In the genomic region with DNA sequence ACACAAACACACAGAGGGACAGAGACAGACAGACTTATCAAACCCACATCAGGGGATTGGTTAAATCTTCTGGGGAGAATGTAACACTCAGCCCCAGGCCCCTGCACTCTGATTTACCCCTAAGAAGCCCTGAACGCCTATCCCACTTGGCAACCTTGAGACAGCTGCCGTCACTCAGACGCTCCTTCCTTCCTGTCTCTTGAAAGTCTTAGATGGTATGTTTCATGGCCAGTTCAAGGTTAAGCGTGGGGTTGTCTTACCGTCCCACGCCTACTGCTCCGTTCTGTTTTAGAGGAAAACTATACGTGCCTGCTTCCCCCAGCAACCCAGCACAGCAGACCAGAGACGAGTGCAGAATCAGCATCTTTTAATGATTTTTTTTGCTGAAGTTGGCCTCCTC, we compare ENCODE assay signal across 24 mouse cellular contexts. TPM values are rescaled to one million over a fixed set of nuclear protein-coding genes. Genes with fewer than 3 reads are reported as not detected.
DNase-seq lines count a peak whose midpoint lies in the region; ATAC-seq and TF ChIP-seq lines count a peak whose summit lies in the region.
"Had no signal": no experiment of that assay in that cellular context is flagged by ENCODE, and none has a peak within 500 bp of the region (broad histone marks: within the 10 kb centered on the region; RNA-seq: fewer than 3 reads in every experiment).

No protein-coding gene starts in this region.

- no peak overlapping the region for H3K9ac ChIP-seq in embryonic facial prominence, embryonic 12.5 days
- H3K9ac ChIP-seq: embryonic facial prominence, embryonic 13.5 days; embryonic facial prominence, embryonic 15.5 days; forebrain, embryonic 12.5 days had no signal

- H3K4me2 ChIP-seq in embryonic facial prominence, embryonic 12.5 days (replicated peaks): no peak overlapping the region
- H3K4me2 ChIP-seq: embryonic facial prominence, embryonic 13.5 days; embryonic facial prominence, embryonic 15.5 days; forebrain, embryonic 12.5 days had no signal

- 67% methylated on average over 9 of the region's 9 CpGs for WGBS in embryonic facial prominence, embryonic 12.5 days
- WGBS in embryonic facial prominence, embryonic 10.5 days: 74% methylated on average over 9 of the region's 9 CpGs

- no peaks in the 10 kb centered on the region for H3K36me3 ChIP-seq in embryonic facial prominence, embryonic 12.5 days
- no peaks in the 10 kb centered on the region for H3K36me3 ChIP-seq in embryonic facial prominence, embryonic 10.5 days (replicated peaks)
- H3K36me3 ChIP-seq: embryonic facial prominence, embryonic 13.5 days; embryonic facial prominence, embryonic 15.5 days; forebrain, embryonic 10.5 days; forebrain, embryonic 12.5 days had no signal

- no peak overlapping the region for H3K4me3 ChIP-seq in embryonic facial prominence, embryonic 12.5 days
- H3K4me3 ChIP-seq in embryonic facial prominence, embryonic 10.5 days: no peak overlapping the region
- H3K4me3 ChIP-seq in left cerebral cortex, adult 2 months: no peak overlapping the region
- H3K4me3 ChIP-seq: embryonic facial prominence, embryonic 13.5 days; embryonic facial prominence, embryonic 15.5 days; erythroblast, embryonic 14.5 days; forebrain, embryonic 10.5 days; forebrain, embryonic 12.5 days had no signal

- intact Hi-C loops in left cerebral cortex, adult 2 months (cut with DNase I): no loop called here

- no peak for DNase-seq in embryonic facial prominence, embryonic 10.5 days (ENCODE audit: low spot score)
- peak; percentile 52 for DNase-seq in ES-CJ7 (ENCODE audit: low read depth, low spot score)
- DNase-seq in ZHBTc4 (ENCODE audit: low read depth, low spot score): peak; percentile 60
- no peak for DNase-seq in left cerebral cortex, adult 2 months (ENCODE audit: extremely low spot score in 1 of 2, low spot score in 2 of 2)
- DNase-seq: adrenal gland, adult 2 months; adrenal gland, postnatal 10 days; adrenal gland, postnatal 25 days; B cell, adult 2 months; cerebellum, adult 11 months; cerebellum, adult 18-20 months; cerebellum, adult 8-10 months; cerebellum, adult 9-11 months; cerebellum, postnatal 14 days; cerebellum, postnatal 36 days; embryo, embryonic 11 days had no signal

- ATAC-seq in embryonic facial prominence, embryonic 12.5 days (ENCODE audit: insufficient number of reproducible peaks, insufficient read depth, low FRiP score, low TSS enrichment): no peak
- ATAC-seq: CD4-positive, CD25-positive, alpha-beta regulatory T cell, adult 4 months; forebrain, embryonic 14.5 days; forebrain, embryonic 16.5 days had no signal

- no peak for TF ChIP-seq CTCF in left cerebral cortex, adult 2 months (IDR thresholded peaks at IDR 0.05)

- peaks cover 6% of the 10 kb centered on the region; the same call in 1 of the 2 replicates for H3K4me1 ChIP-seq in embryonic facial prominence, embryonic 12.5 days
- peaks cover 15% of the 10 kb centered on the region; the same call in 1 of the 2 replicates for H3K4me1 ChIP-seq in embryonic facial prominence, embryonic 10.5 days
- H3K4me1 ChIP-seq: forebrain, embryonic 12.5 days had no signal

- 0 out of 2 replicates have a peak overlapping the region, but pooled peaks have one; percentile 17 for H3K27ac ChIP-seq in embryonic facial prominence, embryonic 12.5 days
- H3K27ac ChIP-seq in embryonic facial prominence, embryonic 10.5 days (replicated peaks): no peak overlapping the region
- H3K27ac ChIP-seq in left cerebral cortex, adult 2 months: no peak overlapping the region
- H3K27ac ChIP-seq: embryonic facial prominence, embryonic 13.5 days; embryonic facial prominence, embryonic 15.5 days; forebrain, embryonic 10.5 days; forebrain, embryonic 12.5 days had no signal

- no peaks in the 10 kb centered on the region for H3K27me3 ChIP-seq in embryonic facial prominence, embryonic 12.5 days
- H3K27me3 ChIP-seq in embryonic facial prominence, embryonic 10.5 days (replicated peaks; ENCODE audit: low read depth, poor library complexity, severe bottlenecking): no peaks in the 10 kb centered on the region
- H3K27me3 ChIP-seq: embryonic facial prominence, embryonic 13.5 days; embryonic facial prominence, embryonic 15.5 days; forebrain, embryonic 12.5 days had no signal

- H3K9me3 ChIP-seq in embryonic facial prominence, embryonic 12.5 days: no peaks in the 10 kb centered on the region
- no peaks in the 10 kb centered on the region for H3K9me3 ChIP-seq in embryonic facial prominence, embryonic 10.5 days
- H3K9me3 ChIP-seq: embryonic facial prominence, embryonic 13.5 days; embryonic facial prominence, embryonic 15.5 days; forebrain, embryonic 10.5 days; forebrain, embryonic 12.5 days had no signal

RNA-seq across cellular contexts. Expression of gene Tbc1d8, which starts 27.0 kb away (rescaled TPM):
- 9.4 and 9.9 TPM in 2 replicates for polyA plus RNA-seq in embryonic facial prominence, embryonic 12.5 days (2016; fragmentation: Nextera tagmentation; extraction: Ambion mirVana)
- polyA plus RNA-seq in embryonic facial prominence, embryonic 10.5 days (2016; fragmentation: Nextera tagmentation; extraction: Ambion mirVana): 5.2 and 5.3 TPM in 2 replicates
- 10 to 100 TPM; 18.3 to 20.2 TPM for total RNA-seq in left cerebral cortex, adult 2 months (2021)

RNA-seq across cellular contexts. Expression of gene Cnot11, which starts 29.2 kb away (rescaled TPM):
- 30.8 and 32.3 TPM in 2 replicates for polyA plus RNA-seq in embryonic facial prominence, embryonic 12.5 days (2016; fragmentation: Nextera tagmentation; extraction: Ambion mirVana)
- polyA plus RNA-seq in embryonic facial prominence, embryonic 10.5 days (2016; fragmentation: Nextera tagmentation; extraction: Ambion mirVana): 23.2 and 25.3 TPM in 2 replicates
- total RNA-seq in left cerebral cortex, adult 2 months (2021): 10 to 100 TPM; 22.8 to 26.4 TPM

Comparison
In these comparisons a context has a peak if more than half of its experiments do, and no peak if none do; other contexts are left out.
1. DNase-seq: peak in ES-CJ7 (single experiment) and ZHBTc4 (single experiment); none in embryonic facial prominence, embryonic 10.5 days (single experiment) and left cerebral cortex, adult 2 months (0 of 2).